Mouse (Mus musculus): ENCODE data around the gene Zfp667.

Gene Zfp667

DNA sequence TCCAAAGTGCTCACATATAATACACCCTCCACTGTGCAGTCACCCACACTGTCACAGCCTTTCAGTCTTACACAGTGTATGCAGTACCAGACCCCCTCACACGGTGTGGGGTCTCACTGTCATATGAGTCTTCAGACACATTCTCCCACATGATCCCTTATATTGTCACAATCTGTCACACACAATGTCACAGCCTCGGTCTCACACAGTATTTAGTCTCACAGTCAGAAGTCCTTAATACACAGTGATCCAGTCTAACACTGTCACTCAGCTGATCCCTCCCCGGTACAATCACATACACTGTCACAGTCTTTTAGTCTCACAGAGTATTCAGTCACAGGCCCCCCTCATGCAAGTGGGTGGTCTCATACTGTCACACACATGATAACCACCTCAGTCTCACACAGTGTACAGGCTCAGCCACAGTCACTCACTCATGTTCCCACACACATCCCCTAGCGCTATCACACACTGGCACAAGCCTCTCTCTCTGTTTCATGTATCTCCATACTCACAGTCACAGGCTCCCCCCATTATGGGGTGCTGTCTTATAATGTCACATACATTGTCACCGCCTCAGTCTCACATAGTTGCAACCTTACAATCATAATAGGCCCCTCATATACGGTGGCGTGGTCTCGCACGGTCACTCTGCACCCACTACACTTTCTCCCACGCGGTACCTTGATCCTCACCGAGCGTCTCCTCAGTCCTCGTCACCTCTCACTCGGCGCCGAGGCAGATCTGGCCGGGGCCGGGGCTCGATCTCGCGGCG lies 44.3 kb downstream of the Zfp667 start:
- DNase-seq, result no peak

DNA sequence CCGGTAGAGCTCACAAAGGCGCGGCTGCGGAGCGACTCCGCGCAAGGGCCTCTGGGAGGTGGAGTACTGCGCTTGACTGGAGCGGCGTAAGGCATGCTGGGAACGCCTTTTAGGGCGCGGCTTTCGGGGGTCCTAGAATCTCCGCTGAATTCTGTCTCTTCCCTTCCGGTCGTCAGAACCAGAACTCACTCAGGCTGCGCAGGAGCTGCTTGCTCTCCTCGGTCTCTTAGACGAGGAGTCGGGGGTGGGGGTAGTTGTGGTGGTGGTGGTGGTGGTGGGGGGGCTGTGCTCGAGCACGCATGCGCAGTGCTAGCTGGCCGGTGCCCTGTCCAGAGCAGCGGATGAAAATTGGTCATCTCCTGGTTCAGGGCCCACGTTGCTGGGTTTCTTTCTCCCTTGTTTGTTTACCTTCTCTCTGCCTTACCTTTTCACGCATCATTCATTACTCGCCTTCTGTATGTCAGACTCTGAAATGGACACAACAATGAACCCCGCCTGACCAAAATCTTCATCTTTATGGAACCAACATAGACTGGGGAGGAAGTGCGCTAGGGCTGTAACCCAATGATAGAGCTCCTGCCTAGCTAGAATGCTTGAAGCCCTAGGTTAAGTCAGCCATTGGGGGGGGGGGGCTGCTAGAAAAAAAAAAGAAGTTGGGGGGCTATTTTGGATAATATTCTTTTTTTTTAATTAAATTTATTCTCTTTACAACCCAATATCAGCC lies 45.0 kb downstream of the Zfp667 start, which contains the start of gene Zfp583:
Zfp583 (minus strand) TSS at position 53 of the 724 bp plus-strand sequence.
- peak; percentile 85 for DNase-seq

DNA sequence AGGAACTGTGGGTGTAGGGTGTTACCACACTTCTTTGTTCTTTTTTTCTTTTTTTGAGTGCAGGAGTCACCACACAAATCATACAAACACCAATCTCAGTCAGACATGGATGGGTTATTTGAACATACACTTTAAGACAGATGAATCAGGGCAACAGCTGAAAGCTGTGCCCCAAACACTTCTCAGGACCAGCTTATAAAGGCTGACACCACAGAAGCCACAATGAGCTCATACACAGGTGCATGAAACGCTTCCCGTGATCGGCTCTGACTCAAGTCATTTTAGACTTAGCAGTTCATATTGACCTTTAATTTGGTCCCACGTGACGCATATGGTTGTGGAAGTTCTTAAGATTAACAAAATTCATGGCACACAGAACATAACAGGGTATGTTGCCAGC lies 53.5 kb downstream of the Zfp667 start:
- DNase-seq, result no peak

DNA sequence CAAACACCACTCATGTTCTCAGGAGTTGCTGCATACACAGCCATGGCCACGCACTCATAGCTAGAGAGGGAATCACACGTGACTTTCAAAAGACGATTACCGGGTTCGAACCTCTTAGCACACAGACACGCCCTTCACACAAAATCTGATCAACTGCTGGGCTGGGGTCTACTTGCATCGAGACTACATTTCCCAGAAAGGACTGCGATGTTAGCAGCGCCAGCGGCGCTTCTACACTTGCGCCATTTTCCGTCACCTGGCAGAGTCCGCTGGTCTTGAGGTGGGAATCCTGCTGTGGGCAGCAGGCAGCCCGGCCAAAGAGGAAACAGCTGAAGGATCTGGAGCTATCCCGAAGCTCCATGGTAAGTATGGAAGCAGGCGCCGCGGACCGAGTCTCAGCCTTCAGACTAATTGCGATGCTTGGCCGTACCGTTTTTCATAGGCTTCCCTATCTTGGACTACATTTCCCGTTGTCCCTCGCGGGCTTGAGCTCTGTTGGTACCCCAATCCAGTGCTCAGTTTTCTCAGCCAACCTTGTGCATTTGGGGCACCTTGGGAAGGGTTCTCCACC lies 57.2 kb downstream of the Zfp667 start, which contains the start of gene Gm3854:
Gm3854 (plus strand) TSS at position 259 of the 571 bp plus-strand sequence.
- DNase-seq, result peak; percentile 53

DNA sequence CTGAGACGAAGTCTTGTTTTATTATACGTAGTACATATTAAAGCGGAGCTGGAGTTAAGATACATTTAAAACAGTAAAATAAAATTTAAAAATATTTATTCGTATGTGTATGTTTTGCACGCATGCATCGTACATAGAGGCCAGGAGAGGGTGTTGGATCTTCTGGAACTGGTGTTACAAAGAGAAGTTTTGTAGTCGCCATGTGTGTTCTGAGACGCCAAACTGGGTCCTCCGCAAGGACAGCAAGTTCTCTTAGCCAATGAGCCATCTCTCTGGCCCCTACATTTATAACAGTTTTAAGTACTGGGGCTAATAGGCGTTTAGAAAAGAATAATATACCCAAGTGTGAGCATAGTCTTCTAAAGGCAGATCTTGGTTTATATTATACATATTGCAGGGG lies 57.7 kb downstream of the Zfp667 start:
- DNase-seq, result no peak
